Mouse (Mus musculus) limb, embryonic 15.5 days (tissue): ENCODE results near the gene Zfp672. TPM values are rescaled to one million over a fixed set of nuclear protein-coding genes. Genes with fewer than 3 reads are reported as not detected.

Experiments used
- ATAC-seq: fragments of 200-750 bp; cut with Nextera tagmentation; 2 replicates; pipeline ENCODE4 v1.8.0; 2017; ENCODE audit warnings: low read depth, moderate TSS enrichment; ENCODE audit not compliant: insufficient number of reproducible peaks, low FRiP score, low TSS enrichment
- H3K27ac ChIP-seq: fragments of 300-500 bp; sonication (generic); 2 replicates; pipeline ENCODE4 v1.5.1; 2015; ENCODE audit warnings: moderate library complexity, mild to moderate bottlenecking, inconsistent platforms
- H3K27me3 ChIP-seq: fragments of 300-500 bp; sonication (generic); 2 replicates; pipeline ENCODE4 v1.6.1; 2015; ENCODE audit warnings: inconsistent platforms
- H3K36me3 ChIP-seq: fragments of 300-500 bp; sonication (generic); 2 replicates; pipeline ENCODE4 v1.6.1; 2015; ENCODE audit warnings: inconsistent platforms
- H3K4me1 ChIP-seq: fragments of 300-500 bp; sonication (generic); 2 replicates; pipeline ENCODE4 v1.6.1; 2015; ENCODE audit warnings: inconsistent platforms
- H3K4me2 ChIP-seq: fragments of 300-500 bp; sonication (generic); 2 replicates; pipeline ENCODE4 v1.6.1; 2015; ENCODE audit warnings: mild to moderate bottlenecking, inconsistent platforms
- H3K4me3 ChIP-seq: fragments of 300-500 bp; sonication (generic); 2 replicates; pipeline ENCODE4 v1.5.1; 2015; ENCODE audit warnings: mild to moderate bottlenecking, inconsistent platforms
- H3K9ac ChIP-seq: fragments of 300-500 bp; sonication (generic); 2 replicates; pipeline ENCODE4 v1.6.1; 2015; ENCODE audit warnings: inconsistent platforms
- H3K9me3 ChIP-seq: fragments of 300-500 bp; sonication (generic); 2 replicates; pipeline ENCODE4 v1.6.1; 2016; ENCODE audit warnings: inconsistent platforms
- WGBS: fragments of 180-500 bp; shearing (Covaris S2); methylation state at CpG from one replicate; pipeline ENCODE4 v1.1.7; 2015; 5-methylcytosine and 5-hydroxymethylcytosine counted together
- polyA plus RNA-seq: library from polyadenylated mRNA; unstranded; fragments of >200 nt; fragmentation: Nextera tagmentation; extraction: Ambion mirVana; gene quantifications from 2 replicates; pipeline ENCODE4 v1.2.1, GENCODE M21; 2015

Gene Zfp672
- polyA plus RNA-seq, 1 experiment from 2014 or later, result 42.3 TPM

GRCm38 (mm10) chr11:58301837-58302754 is 28.0 kb downstream of the Zfp672 start:
- peak overlapping the region; percentile 41 for H3K9ac ChIP-seq
- H3K27ac ChIP-seq, result peak overlapping the region; percentile 93
- under 1% methylated on average over 36 of the region's 36 CpGs for WGBS
- peak overlapping the region; percentile 53 for H3K4me2 ChIP-seq
- peaks cover 13% of the 10 kb centered on the region for H3K4me1 ChIP-seq
- H3K36me3 ChIP-seq, result no peaks in the 10 kb centered on the region
- peak; percentile 91 for ATAC-seq
- no peaks in the 10 kb centered on the region for H3K9me3 ChIP-seq
- peak overlapping the region; percentile 54 for H3K4me3 ChIP-seq
- H3K27me3 ChIP-seq, result no peaks in the 10 kb centered on the region

GRCm38 (mm10) chr11:58301057-58301456 is 29.1 kb downstream of the Zfp672 start:
- Histone ChIP-seq H3K4me2 (peak overlapping the region; percentile 53), H3K27me3 (no peaks in the 10 kb centered on the region), H3K27ac (peak overlapping the region; percentile 67; the same call in 1 of the 2 replicates), H3K4me1 (peaks cover 9% of the 10 kb centered on the region; the same call in 1 of the 2 replicates), H3K36me3 (no peaks in the 10 kb centered on the region), H3K4me3 (peak overlapping the region; percentile 54), H3K9ac (no peak overlapping the region), H3K9me3 (no peaks in the 10 kb centered on the region)
- ATAC-seq, result no peak
- WGBS, result 11% methylated on average over 13 of the region's 13 CpGs

- 85% methylated on average over 6 of the region's 6 CpGs for WGBS
- Histone ChIP-seq H3K27me3 (no peaks in the 10 kb centered on the region), H3K27ac (no peak overlapping the region), H3K4me2 (no peak overlapping the region), H3K9me3 (no peaks in the 10 kb centered on the region), H3K4me1 (0 out of 2 replicates have a peak, but pooled peaks cover 4% of the 10 kb centered on the region), H3K4me3 (no peak overlapping the region), H3K36me3 (no peaks in the 10 kb centered on the region), H3K9ac (no peak overlapping the region)
- ATAC-seq, result no peak
These were observed 32.7 kb downstream of the Zfp672 start for GRCm38 (mm10) chr11:58297396-58297795.

GRCm38 (mm10) chr11:58292791-58293190 is 37.3 kb downstream of the Zfp672 start:
- ATAC-seq, result no peak
- Histone ChIP-seq H3K9ac (no peak overlapping the region), H3K27ac (no peak overlapping the region), H3K9me3 (no peaks in the 10 kb centered on the region), H3K4me1 (no peaks in the 10 kb centered on the region), H3K4me3 (no peak overlapping the region), H3K36me3 (no peaks in the 10 kb centered on the region), H3K4me2 (no peak overlapping the region), H3K27me3 (no peaks in the 10 kb centered on the region)
- 49% methylated on average over 4 of the region's 4 CpGs for WGBS

GRCm38 (mm10) chr11:58290812-58291211 is 39.3 kb downstream of the Zfp672 start:
- no peak overlapping the region for H3K27ac ChIP-seq
- no peak overlapping the region for H3K4me2 ChIP-seq
- H3K27me3 ChIP-seq, result 0 out of 2 replicates have a peak, but pooled peaks cover 2% of the 10 kb centered on the region
- H3K9me3 ChIP-seq, result no peaks in the 10 kb centered on the region
- no peak overlapping the region for H3K4me3 ChIP-seq
- H3K4me1 ChIP-seq, result no peaks in the 10 kb centered on the region
- no peak for ATAC-seq
- H3K9ac ChIP-seq, result no peak overlapping the region
- 84% methylated on average over 4 of the region's 4 CpGs for WGBS
- H3K36me3 ChIP-seq, result no peaks in the 10 kb centered on the region

GRCm38 (mm10) chr11:58289992-58290682 is 40.0 kb downstream of the Zfp672 start:
- Histone ChIP-seq H3K36me3 (no peaks in the 10 kb centered on the region), H3K27ac (no peak overlapping the region), H3K4me3 (no peak overlapping the region), H3K9me3 (no peaks in the 10 kb centered on the region), H3K4me1 (no peaks in the 10 kb centered on the region), H3K9ac (no peak overlapping the region), H3K4me2 (no peak overlapping the region), H3K27me3 (0 out of 2 replicates have a peak, but pooled peaks cover 2% of the 10 kb centered on the region)
- WGBS, result 76% methylated on average over 9 of the region's 9 CpGs
- ATAC-seq, result no peak

- Histone ChIP-seq H3K27me3 (0 out of 2 replicates have a peak, but pooled peaks cover 2% of the 10 kb centered on the region), H3K9ac (no peak overlapping the region), H3K4me3 (no peak overlapping the region), H3K27ac (no peak overlapping the region), H3K36me3 (no peaks in the 10 kb centered on the region), H3K4me1 (no peaks in the 10 kb centered on the region), H3K4me2 (no peak overlapping the region), H3K9me3 (no peaks in the 10 kb centered on the region)
- 72% methylated on average over 5 of the region's 5 CpGs for WGBS
- no peak for ATAC-seq
These were observed 47.6 kb downstream of the Zfp672 start for GRCm38 (mm10) chr11:58282518-58282917.

- Histone ChIP-seq H3K36me3 (no peaks in the 10 kb centered on the region), H3K4me1 (no peaks in the 10 kb centered on the region), H3K27me3 (0 out of 2 replicates have a peak, but pooled peaks cover 2% of the 10 kb centered on the region), H3K4me3 (no peak overlapping the region), H3K9me3 (no peaks in the 10 kb centered on the region), H3K4me2 (no peak overlapping the region), H3K9ac (no peak overlapping the region), H3K27ac (no peak overlapping the region)
- no peak for ATAC-seq
- WGBS, result 81% methylated on average over 13 of the region's 13 CpGs
These were observed 48.1 kb downstream of the Zfp672 start for GRCm38 (mm10) chr11:58281970-58282496.

GRCm38 (mm10) chr11:58275756-58276155 is 54.4 kb downstream of the Zfp672 start:
- no peak overlapping the region for H3K4me2 ChIP-seq
- no peak for ATAC-seq

GRCm38 (mm10) chr11:58274572-58274971 is 55.6 kb downstream of the Zfp672 start, which contains the start of gene 4930438A08Rik:
Gene 4930438A08Rik (plus strand): TSS chr11:58274799.
- 49% methylated on average over 2 of the region's 2 CpGs for whole genome bisulfite sequencing
- no peak for ATAC-seq
- H3K4me1 ChIP-seq, result no peaks in the 10 kb centered on the region
- no peak within 1 kb of the TSS for H3K27ac ChIP-seq
- no peaks in the 10 kb centered on the region for H3K27me3 ChIP-seq
- H3K4me2 ChIP-seq, result no peak within 1 kb of the TSS
- H3K9me3 ChIP-seq, result no peaks in the 10 kb centered on the region
- H3K9ac ChIP-seq, result no peak within 1 kb of the TSS
- H3K36me3 ChIP-seq, result no peaks in the 10 kb centered on the region
- H3K4me3 ChIP-seq, result no peak within 1 kb of the TSS

More at GRCm38 (mm10) chr11:58275756-58276155, 54.4 kb downstream of the Zfp672 start:
- no peaks in the 10 kb centered on the region for H3K27me3 ChIP-seq
- no peaks in the 10 kb centered on the region for H3K9me3 ChIP-seq
- H3K4me3 ChIP-seq, result no peak overlapping the region
- WGBS, result 82% methylated on average over 4 of the region's 4 CpGs
- no peaks in the 10 kb centered on the region for H3K4me1 ChIP-seq
- no peak overlapping the region for H3K9ac ChIP-seq
- no peak overlapping the region for H3K27ac ChIP-seq
- H3K36me3 ChIP-seq, result no peaks in the 10 kb centered on the region

- WGBS, result 78% methylated on average over 3 of the region's 3 CpGs
- Histone ChIP-seq H3K36me3 (no peaks in the 10 kb centered on the region), H3K27ac (no peak overlapping the region), H3K9ac (no peak overlapping the region), H3K4me2 (no peak overlapping the region), H3K9me3 (no peaks in the 10 kb centered on the region), H3K4me3 (no peak overlapping the region), H3K27me3 (no peaks in the 10 kb centered on the region), H3K4me1 (no peaks in the 10 kb centered on the region)
- no peak for ATAC-seq
These were observed 61.9 kb downstream of the Zfp672 start for GRCm38 (mm10) chr11:58268285-58268684.
